Mouse (Mus musculus): ENCODE measurements around the gene 4930438A08Rik. TPM values are rescaled to one million over a fixed set of nuclear protein-coding genes. Genes with fewer than 3 reads are reported as not detected.

The 4930438A08Rik gene
- polyA plus RNA-seq, 1 experiment from 2014 or later, result not detected

- Histone ChIP-seq H3K4me3 (replicated peaks) (peak overlapping the region; percentile 54), H3K4me2 (peak overlapping the region; percentile 93), H3K9me3 (replicated peaks) (no peaks in the 10 kb centered on the region), H3K4me1 (peaks cover 25% of the 10 kb centered on the region), H3K9ac (replicated peaks) (peak overlapping the region; percentile 62), H3K27ac (replicated peaks) (peak overlapping the region; percentile 82), H3K36me3 (0 out of 2 replicates have a peak, but pooled peaks cover 10% of the 10 kb centered on the region), H3K27me3 (replicated peaks) (no peaks in the 10 kb centered on the region)
- under 1% methylated on average over 42 of the region's 42 CpGs for WGBS
- peak; percentile 64 for ATAC-seq (ENCODE audit: low FRiP score)
Observed at GRCm38 (mm10) chr11:58307411-58308080, 32.9 kb downstream of the 4930438A08Rik start.

DNA sequence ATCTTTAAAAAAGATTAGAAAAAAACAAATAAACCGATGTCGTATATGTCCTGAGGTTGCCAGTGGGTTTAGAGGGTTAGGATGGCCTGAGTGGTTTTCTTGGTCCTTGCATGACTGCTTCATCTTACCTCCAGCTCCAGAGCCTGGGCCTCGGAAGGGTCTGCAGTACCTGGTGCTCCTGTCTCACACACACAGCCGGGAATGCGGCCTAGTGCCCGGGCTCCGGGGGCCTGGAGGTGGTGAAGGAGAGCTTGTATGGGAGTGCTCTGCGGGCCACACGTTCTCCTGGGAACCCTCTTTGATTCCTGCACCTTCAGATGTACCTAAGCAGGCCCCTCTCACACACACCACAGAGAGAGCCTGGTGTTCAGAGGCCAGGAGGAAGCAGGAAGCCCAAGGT lies 34.1 kb downstream of the 4930438A08Rik start:
- no peaks in the 10 kb centered on the region for H3K27me3 ChIP-seq (replicated peaks)
- H3K36me3 ChIP-seq, result 0 out of 2 replicates have a peak, but pooled peaks cover 10% of the 10 kb centered on the region
- WGBS, result 95% methylated on average over 9 of the region's 9 CpGs
- no peak for ATAC-seq (ENCODE audit: low FRiP score)
- no peak overlapping the region for H3K4me2 ChIP-seq
- no peak overlapping the region for H3K9ac ChIP-seq (replicated peaks)
- H3K4me1 ChIP-seq, result peaks cover 22% of the 10 kb centered on the region
- H3K4me3 ChIP-seq (replicated peaks), result no peak overlapping the region
- H3K9me3 ChIP-seq (replicated peaks), result no peaks in the 10 kb centered on the region
- no peak overlapping the region for H3K27ac ChIP-seq (replicated peaks)

GRCm38 (mm10) chr11:58314069-58314468 lies 39.5 kb downstream of the 4930438A08Rik start:
- no peak for ATAC-seq (ENCODE audit: low FRiP score)
- Histone ChIP-seq H3K4me1 (0 out of 2 replicates have a peak, but pooled peaks cover 3% of the 10 kb centered on the region), H3K9me3 (replicated peaks) (no peaks in the 10 kb centered on the region), H3K4me3 (replicated peaks) (no peak overlapping the region), H3K9ac (replicated peaks) (no peak overlapping the region), H3K27me3 (replicated peaks) (no peaks in the 10 kb centered on the region), H3K27ac (replicated peaks) (no peak overlapping the region), H3K4me2 (no peak overlapping the region), H3K36me3 (peaks cover 58% of the 10 kb centered on the region)
- WGBS, result 60% methylated on average over 6 of the region's 6 CpGs

DNA sequence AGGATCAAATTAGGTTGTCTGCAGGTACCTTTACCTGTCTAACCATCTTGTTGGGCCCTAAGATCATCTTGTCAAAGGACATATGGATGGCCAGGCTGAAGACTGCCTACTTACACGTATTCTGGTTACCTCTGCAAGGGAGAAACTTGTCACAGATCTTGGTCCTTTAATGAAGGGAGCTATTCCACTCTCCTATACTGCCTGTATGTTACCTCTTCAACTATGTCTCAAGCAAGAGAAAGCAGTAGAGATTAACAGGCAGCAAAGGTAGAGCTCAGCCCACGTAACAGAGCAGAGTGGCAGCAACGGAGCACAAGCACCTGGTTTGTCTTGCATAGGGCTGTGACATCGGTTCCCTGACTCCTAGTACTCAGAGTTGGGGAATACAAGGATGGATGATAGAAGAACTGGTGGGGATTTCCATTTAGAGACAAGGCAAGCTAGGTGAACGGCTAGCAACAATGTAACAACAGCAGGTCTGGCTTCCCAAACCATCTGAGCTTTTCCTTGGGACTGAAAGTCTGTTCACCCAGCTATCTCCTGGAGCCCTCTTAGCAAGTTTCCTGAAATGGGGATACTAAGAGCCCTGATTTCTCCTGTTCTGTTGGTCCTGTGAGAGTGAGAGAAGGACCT lies 41.1 kb downstream of the 4930438A08Rik start:
- no peak overlapping the region for H3K9ac ChIP-seq (replicated peaks)
- WGBS, result 93% methylated on average over 5 of the region's 5 CpGs
- ATAC-seq (ENCODE audit: low FRiP score), result no peak
- H3K4me2 ChIP-seq, result no peak overlapping the region
- peaks cover 57% of the 10 kb centered on the region for H3K36me3 ChIP-seq
- H3K4me1 ChIP-seq, result 0 out of 2 replicates have a peak, but pooled peaks cover 3% of the 10 kb centered on the region
- H3K27me3 ChIP-seq (replicated peaks), result no peaks in the 10 kb centered on the region
- no peaks in the 10 kb centered on the region for H3K9me3 ChIP-seq (replicated peaks)
- H3K4me3 ChIP-seq (replicated peaks), result no peak overlapping the region
- no peak overlapping the region for H3K27ac ChIP-seq (replicated peaks)

- Histone ChIP-seq H3K4me1 (peaks cover 3% of the 10 kb centered on the region; the same call in 1 of the 2 replicates), H3K9ac (replicated peaks) (no peak overlapping the region), H3K27me3 (replicated peaks) (no peaks in the 10 kb centered on the region), H3K4me2 (no peak overlapping the region), H3K27ac (replicated peaks) (no peak overlapping the region), H3K4me3 (replicated peaks) (no peak overlapping the region), H3K36me3 (peaks cover 56% of the 10 kb centered on the region), H3K9me3 (replicated peaks) (no peaks in the 10 kb centered on the region)
- no peak for ATAC-seq (ENCODE audit: low FRiP score)
- WGBS, result 85% methylated on average over 17 of the region's 17 CpGs
Observed at GRCm38 (mm10) chr11:58316344-58316743, 41.7 kb downstream of the 4930438A08Rik start.

DNA sequence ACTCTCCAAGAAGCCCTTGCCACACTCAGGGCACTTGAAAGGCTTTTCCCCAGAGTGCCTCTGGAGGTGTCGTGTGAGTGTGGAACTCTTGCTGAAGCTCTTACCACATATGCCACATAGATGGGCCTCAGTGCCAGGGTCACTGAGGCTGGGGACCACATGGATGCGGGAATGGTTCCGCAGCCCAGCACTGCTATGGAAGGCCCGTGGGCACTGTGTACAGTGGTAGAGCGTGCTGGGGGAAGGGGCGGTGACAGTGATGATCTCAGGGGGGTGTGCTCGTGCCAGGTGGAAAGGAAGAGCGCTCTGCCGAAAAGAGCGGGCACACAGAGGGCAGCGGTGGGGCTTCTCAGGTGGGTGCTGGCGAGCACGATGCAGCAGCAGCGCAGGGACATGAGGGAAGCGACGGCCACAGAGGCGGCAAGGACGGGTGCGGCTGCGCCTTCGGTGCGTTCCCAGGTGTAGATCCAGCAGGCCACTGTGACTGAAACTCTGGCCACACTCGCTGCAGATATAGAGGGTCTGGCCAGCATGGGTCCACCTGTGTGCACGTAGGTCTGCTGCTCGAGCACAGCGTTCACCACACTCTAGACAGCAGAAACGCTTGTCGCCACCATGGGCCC lies 42.3 kb downstream of the 4930438A08Rik start:
- H3K9me3 ChIP-seq (replicated peaks), result no peaks in the 10 kb centered on the region
- H3K9ac ChIP-seq (replicated peaks), result no peak overlapping the region
- H3K4me3 ChIP-seq (replicated peaks), result no peak overlapping the region
- no peak overlapping the region for H3K27ac ChIP-seq (replicated peaks)
- peaks cover 51% of the 10 kb centered on the region for H3K36me3 ChIP-seq
- ATAC-seq (ENCODE audit: low FRiP score), result peak; percentile 37; the same call in 1 of the 2 replicates
- peaks cover 8% of the 10 kb centered on the region for H3K4me1 ChIP-seq
- no peaks in the 10 kb centered on the region for H3K27me3 ChIP-seq (replicated peaks)
- WGBS, result 71% methylated on average over 28 of the region's 28 CpGs
- H3K4me2 ChIP-seq, result no peak overlapping the region

- H3K4me3 ChIP-seq (replicated peaks), result peak overlapping the region; percentile 88
- H3K27me3 ChIP-seq (replicated peaks), result no peaks in the 10 kb centered on the region
- H3K9ac ChIP-seq (replicated peaks), result peak overlapping the region; percentile 89
- peaks cover 28% of the 10 kb centered on the region for H3K36me3 ChIP-seq
- peaks cover 20% of the 10 kb centered on the region for H3K4me1 ChIP-seq
- peak; percentile 98 for ATAC-seq (ENCODE audit: low FRiP score)
- H3K9me3 ChIP-seq (replicated peaks), result no peaks in the 10 kb centered on the region
- WGBS, result under 1% methylated on average over 63 of the region's 63 CpGs
- H3K4me2 ChIP-seq, result peak overlapping the region; percentile 78
- H3K27ac ChIP-seq (replicated peaks), result peak overlapping the region; percentile 98
Observed at GRCm38 (mm10) chr11:58322824-58323569, 48.4 kb downstream of the 4930438A08Rik start.

DNA sequence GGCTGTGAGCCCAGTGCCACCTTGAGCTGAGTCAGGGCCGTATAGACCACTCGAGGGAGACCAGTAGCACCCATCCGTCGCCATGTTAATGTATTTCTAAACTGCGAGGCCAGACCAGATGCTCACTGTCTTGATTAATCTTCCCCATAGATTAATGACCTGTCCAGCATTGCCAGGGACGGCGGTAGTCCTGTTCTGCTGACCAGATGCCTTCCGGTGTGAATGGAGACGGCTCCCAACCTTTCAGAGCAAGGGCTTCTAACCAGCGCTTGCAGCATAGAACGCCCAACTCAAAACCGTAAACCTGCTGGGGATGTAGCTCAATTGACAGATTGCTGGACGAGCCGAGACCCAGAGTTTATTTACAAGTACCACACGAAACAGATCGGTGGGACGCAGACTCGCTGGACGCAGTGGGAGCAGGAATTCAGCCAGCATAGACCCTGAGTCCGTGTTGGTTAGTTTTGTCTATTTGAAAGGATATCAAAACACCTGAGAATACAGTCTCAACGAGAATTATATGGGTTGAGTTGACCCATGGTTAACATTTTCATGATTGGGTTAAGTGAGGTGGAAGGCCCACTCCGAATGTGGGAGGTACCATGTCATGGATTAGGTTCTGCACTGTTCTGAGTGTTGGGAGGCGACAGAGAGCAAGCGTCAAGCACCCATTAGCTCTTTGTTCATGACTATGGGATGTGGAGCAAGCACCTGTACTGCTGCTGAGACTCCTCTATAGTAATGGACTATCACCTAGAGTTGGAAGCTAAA lies 49.2 kb downstream of the 4930438A08Rik start:
- ATAC-seq (ENCODE audit: low FRiP score), result peak; percentile 22; the same call in 1 of the 2 replicates
- no peaks in the 10 kb centered on the region for H3K9me3 ChIP-seq (replicated peaks)
- peak overlapping the region; percentile 89 for H3K9ac ChIP-seq (replicated peaks)
- peaks cover 20% of the 10 kb centered on the region for H3K36me3 ChIP-seq
- peak overlapping the region; percentile 78 for H3K4me2 ChIP-seq
- H3K4me1 ChIP-seq, result peaks cover 25% of the 10 kb centered on the region
- H3K27ac ChIP-seq (replicated peaks), result peak overlapping the region; percentile 98
- peak overlapping the region; percentile 88 for H3K4me3 ChIP-seq (replicated peaks)
- 8% methylated on average over 24 of the region's 24 CpGs for WGBS
- H3K27me3 ChIP-seq (replicated peaks), result no peaks in the 10 kb centered on the region

DNA sequence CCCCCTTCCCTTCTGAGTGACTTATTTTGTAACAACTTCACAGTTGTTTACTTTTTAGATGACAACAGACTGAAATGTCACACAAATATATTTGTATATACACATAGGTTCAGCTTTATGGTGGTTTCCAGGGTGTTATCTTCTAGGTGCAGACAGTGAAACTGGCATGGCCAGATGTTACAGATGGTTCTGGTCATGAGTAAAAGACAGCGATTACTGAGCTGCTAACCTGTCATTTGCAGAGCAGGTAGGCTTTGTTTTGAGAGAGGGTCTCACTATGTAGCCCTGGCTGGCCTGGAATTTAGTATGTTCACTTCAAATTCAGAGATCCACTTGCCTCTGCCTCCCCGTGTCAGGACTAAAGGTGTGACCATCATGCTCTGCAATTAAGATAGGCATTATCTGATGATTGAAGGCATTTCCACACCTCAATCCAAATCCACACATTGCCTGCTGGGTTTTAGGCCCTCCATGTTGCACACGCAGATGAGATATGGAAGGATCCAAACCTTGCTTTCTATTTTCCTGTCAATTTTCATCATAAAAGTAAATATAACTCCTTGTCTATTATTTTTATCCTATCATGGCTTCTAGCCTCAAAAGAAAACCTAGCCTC lies 50.1 kb downstream of the 4930438A08Rik start:
- no peaks in the 10 kb centered on the region for H3K27me3 ChIP-seq (replicated peaks)
- no peaks in the 10 kb centered on the region for H3K9me3 ChIP-seq (replicated peaks)
- H3K4me2 ChIP-seq, result no peak overlapping the region
- H3K36me3 ChIP-seq, result peaks cover 13% of the 10 kb centered on the region
- ATAC-seq (ENCODE audit: low FRiP score), result no peak
- no peak overlapping the region for H3K9ac ChIP-seq (replicated peaks)
- peaks cover 34% of the 10 kb centered on the region for H3K4me1 ChIP-seq
- H3K27ac ChIP-seq (replicated peaks), result no peak overlapping the region
- WGBS, result 90% methylated on average over 3 of the region's 3 CpGs
- H3K4me3 ChIP-seq (replicated peaks), result no peak overlapping the region

- no peaks in the 10 kb centered on the region for H3K9me3 ChIP-seq (replicated peaks)
Observed at GRCm38 (mm10) chr11:58326781-58327180, 52.2 kb downstream of the 4930438A08Rik start.

More at GRCm38 (mm10) chr11:58326781-58327180, 52.2 kb downstream of the 4930438A08Rik start:
- Histone ChIP-seq H3K27ac (replicated peaks) (no peak overlapping the region), H3K27me3 (replicated peaks) (no peaks in the 10 kb centered on the region), H3K36me3 (peaks cover 13% of the 10 kb centered on the region), H3K9ac (replicated peaks) (no peak overlapping the region), H3K4me2 (no peak overlapping the region), H3K4me1 (peaks cover 38% of the 10 kb centered on the region), H3K4me3 (replicated peaks) (no peak overlapping the region)
- WGBS, result 93% methylated on average over 3 of the region's 3 CpGs
- no peak for ATAC-seq (ENCODE audit: low FRiP score)
